Mouse (Mus musculus) myocyte (in vitro differentiated cells): ENCODE data around the gene Pou2f1. TPM values are rescaled to one million over a fixed set of nuclear protein-coding genes. Genes with fewer than 3 reads are reported as not detected.

Experiments used
- H3K27me3 ChIP-seq: one replicate; pipeline ENCODE4 v1.6.1; 2011; ENCODE audit not compliant: control insufficient read depth, insufficient read depth, insufficient read length
- H3K36me3 ChIP-seq: one replicate; pipeline ENCODE4 v1.6.1; 2011; ENCODE audit not compliant: control insufficient read depth, insufficient read depth
- H3K4me2 ChIP-seq: one replicate; pipeline ENCODE4 v1.6.1; 2011; ENCODE audit warnings: low read depth, control low read depth
- H3K4me3 ChIP-seq: one replicate; pipeline ENCODE4 v1.5.1; 2011; ENCODE audit warnings: mild to moderate bottlenecking, control low read depth, moderate library complexity
- H3K79me2 ChIP-seq: one replicate; pipeline ENCODE4 v1.6.1; 2011; ENCODE audit not compliant: control insufficient read depth, insufficient read depth
- H3ac ChIP-seq: one replicate; pipeline ENCODE4 v1.6.1; 2011; ENCODE audit not compliant: control insufficient read depth, insufficient read length
- CEBPB ChIP-seq: IDR thresholded peaks from 2 replicates; pipeline ENCODE4 v1.6.1; 2011; ENCODE audit warnings: mild to moderate bottlenecking, moderate library complexity; ENCODE audit not compliant: poor library complexity, insufficient read depth, severe bottlenecking
- E2F4 ChIP-seq: IDR thresholded peaks from one replicate; pipeline ENCODE4 v1.6.1; 2011; ENCODE audit warnings: mild to moderate bottlenecking, control low read depth, moderate library complexity; ENCODE audit not compliant: insufficient read depth
- MAX ChIP-seq: IDR thresholded peaks from one replicate; pipeline ENCODE4 v1.6.1; 2011; ENCODE audit warnings: low read depth, mild to moderate bottlenecking, control low read depth
- MYOD1 ChIP-seq, 3 experiments: IDR thresholded peaks; one replicate each; pipeline ENCODE4 v1.6.1; 2011; ENCODE audit warnings: control low read depth in 2 of 3, low read depth in 2 of 3, mild to moderate bottlenecking in 2 of 3, moderate library complexity in 1 of 3; ENCODE audit not compliant: insufficient read length in 2 of 3, control insufficient read depth in 1 of 3
- MYOG ChIP-seq, 3 experiments: IDR thresholded peaks; one replicate each; pipeline ENCODE4 v1.6.1; 2011; ENCODE audit warnings: control low read depth in 2 of 3, low read depth in 2 of 3, mild to moderate bottlenecking in 2 of 3; ENCODE audit not compliant: insufficient read length in 2 of 3, control insufficient read depth in 1 of 3, insufficient read depth in 1 of 3
- POLR2A ChIP-seq: IDR thresholded peaks from one replicate; pipeline ENCODE4 v1.6.1; 2011; ENCODE audit warnings: low read depth, mild to moderate bottlenecking, control low read depth, moderate library complexity; ENCODE audit not compliant: insufficient read length
- POLR2AphosphoS2 ChIP-seq: IDR thresholded peaks from one replicate; pipeline ENCODE4 v1.6.1; 2011; ENCODE audit warnings: low read depth, control low read depth; ENCODE audit not compliant: insufficient read length
- REST ChIP-seq: IDR thresholded peaks from one replicate; pipeline ENCODE4 v1.6.1; 2011; ENCODE audit warnings: mild to moderate bottlenecking, control low read depth, moderate library complexity; ENCODE audit not compliant: insufficient read depth, insufficient read length
- SRF ChIP-seq: IDR thresholded peaks from one replicate; pipeline ENCODE4 v1.6.1; 2011; ENCODE audit warnings: low read depth; ENCODE audit not compliant: control insufficient read depth, insufficient read length
- TCF12 ChIP-seq: IDR thresholded peaks from one replicate; pipeline ENCODE4 v1.6.1; 2011; ENCODE audit warnings: mild to moderate bottlenecking, control low read depth; ENCODE audit not compliant: poor library complexity, insufficient read depth, severe bottlenecking
- TCF3 ChIP-seq: IDR thresholded peaks from one replicate; pipeline ENCODE4 v1.6.1; 2011; ENCODE audit warnings: low read depth, control low read depth; ENCODE audit not compliant: insufficient read length
- USF1 ChIP-seq: IDR thresholded peaks from one replicate; pipeline ENCODE4 v1.6.1; 2011; ENCODE audit warnings: low read depth, mild to moderate bottlenecking, control low read depth, moderate library complexity
- polyA plus RNA-seq: library from polyadenylated mRNA; unstranded; fragments of >200 nt; fragmentation: generic; extraction: Trizol; gene quantifications from one replicate; pipeline ENCODE4 v1.2.1, GENCODE M21; 2012; ENCODE audit warnings: missing spikeins

Gene Pou2f1
- polyA plus RNA-seq, 1 experiment, result 2.1 TPM

- Histone ChIP-seq H3K79me2 (no peaks in the 10 kb centered on the region), H3K4me3 (no peak overlapping the region), H3K36me3 (peaks cover 6% of the 10 kb centered on the region), H3ac (no peak overlapping the region), H3K27me3 (no peaks in the 10 kb centered on the region), H3K4me2 (no peak overlapping the region)
- TF ChIP-seq TCF3 (no peak), POLR2AphosphoS2 (no peak), POLR2A (no peak), MYOD1 (IDR thresholded peaks at IDR 0.05; ENCODE audit: control insufficient read depth in 1 of 3, insufficient read length in 2 of 3, low read depth in 2 of 3) (no peak), TCF12 (no peak), MAX (no peak), E2F4 (no peak), MYOG (IDR thresholded peaks at IDR 0.05; ENCODE audit: control insufficient read depth in 1 of 3, insufficient read depth in 1 of 3, insufficient read length in 2 of 3, low read depth in 2 of 3) (no peak), SRF (no peak), USF1 (no peak), REST (no peak), CEBPB (no peak)
These were observed 135.7 kb downstream of the Pou2f1 start for GRCm38 (mm10) chr1:165866630-165867280.

GRCm38 (mm10) chr1:165864864-165865795 is 137.3 kb downstream of the Pou2f1 start:
- Histone ChIP-seq H3K79me2 (no peaks in the 10 kb centered on the region), H3K4me2 (peak overlapping the region; percentile 48), H3K27me3 (no peaks in the 10 kb centered on the region), H3K36me3 (no peaks in the 10 kb centered on the region), H3ac (no peak overlapping the region), H3K4me3 (no peak overlapping the region)
- TF ChIP-seq POLR2AphosphoS2 (no peak), SRF (no peak), CEBPB (no peak), E2F4 (no peak)

- H3K4me3 ChIP-seq, result no peak overlapping the region
- no peaks in the 10 kb centered on the region for H3K79me2 ChIP-seq
- H3K27me3 ChIP-seq, result no peaks in the 10 kb centered on the region
- no peak overlapping the region for H3K4me2 ChIP-seq
- H3ac ChIP-seq, result no peak overlapping the region
- no peak for TF ChIP-seq MYOG (IDR thresholded peaks at IDR 0.05; ENCODE audit: control insufficient read depth in 1 of 3, insufficient read depth in 1 of 3, insufficient read length in 2 of 3, low read depth in 2 of 3)
- no peak for TF ChIP-seq USF1
- TF ChIP-seq POLR2AphosphoS2, result no peak
- no peak for TF ChIP-seq E2F4
- TF ChIP-seq TCF12, result no peak
- no peak for TF ChIP-seq MYOD1 (IDR thresholded peaks at IDR 0.05; ENCODE audit: control insufficient read depth in 1 of 3, insufficient read length in 2 of 3, low read depth in 2 of 3)
- no peaks in the 10 kb centered on the region for H3K36me3 ChIP-seq
These were observed 140.4 kb downstream of the Pou2f1 start for GRCm38 (mm10) chr1:165862059-165862458.

- no peak overlapping the region for H3ac ChIP-seq
- TF ChIP-seq E2F4 (no peak), MAX (no peak), SRF (no peak), MYOD1 (IDR thresholded peaks at IDR 0.05; ENCODE audit: control insufficient read depth in 1 of 3, insufficient read length in 2 of 3, low read depth in 2 of 3) (no peak), POLR2AphosphoS2 (no peak), CEBPB (no peak), REST (no peak), USF1 (no peak), TCF12 (no peak), TCF3 (no peak), MYOG (IDR thresholded peaks at IDR 0.05; ENCODE audit: control insufficient read depth in 1 of 3, insufficient read depth in 1 of 3, insufficient read length in 2 of 3, low read depth in 2 of 3) (no peak), POLR2A (no peak)
- H3K4me3 ChIP-seq, result no peak overlapping the region
- H3K36me3 ChIP-seq, result no peaks in the 10 kb centered on the region
- H3K4me2 ChIP-seq, result no peak overlapping the region
- H3K27me3 ChIP-seq, result no peaks in the 10 kb centered on the region
- H3K79me2 ChIP-seq, result no peaks in the 10 kb centered on the region
These were observed 141.3 kb downstream of the Pou2f1 start for GRCm38 (mm10) chr1:165861235-165861609.
